Mouse (Mus musculus): ENCODE results near the gene Theg. TPM values are rescaled to one million over a fixed set of nuclear protein-coding genes. Genes with fewer than 3 reads are reported as not detected.

Theg gene
- polyA plus RNA-seq, 1 experiment from 2014 or later, result not detected

DNA sequence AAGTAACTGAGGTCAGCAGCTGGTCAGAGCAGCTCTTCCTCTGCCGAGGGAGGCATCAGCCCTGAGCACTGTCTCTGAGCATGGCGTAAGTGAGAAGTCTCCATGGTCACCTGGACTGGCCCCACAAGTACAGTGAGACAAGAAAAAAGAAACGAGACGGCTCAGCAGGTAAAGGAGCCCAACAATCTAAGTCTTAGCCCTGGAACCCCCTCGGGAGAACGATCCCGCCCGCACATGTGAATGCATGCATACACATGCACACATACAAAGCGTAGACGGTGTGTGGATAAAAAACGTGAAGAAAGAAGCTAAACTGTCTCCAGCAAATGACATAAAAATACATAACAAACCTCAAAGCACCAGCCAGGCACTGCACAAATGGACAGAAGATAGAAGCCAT is 40.6 kb downstream of the Theg start:
- DNase-seq (ENCODE audit: low spot score, missing footprints) (no peak), ATAC-seq (ENCODE audit: low FRiP score) (no peak)
- H3K4me3 ChIP-seq (ENCODE audit: low read depth, low read length), result no peak overlapping the region
- WGBS, result 92% methylated on average over 11 of the region's 11 CpGs
- H3K9me3 ChIP-seq (ENCODE audit: control insufficient read depth, low read length), result no peaks in the 10 kb centered on the region
- no peak overlapping the region for H3K27ac ChIP-seq (ENCODE audit: low read depth, low read length)
- H3K4me2 ChIP-seq, result no peak overlapping the region
- no peak overlapping the region for H3K9ac ChIP-seq (ENCODE audit: low read length)
- H3K27me3 ChIP-seq (ENCODE audit: control insufficient read depth, insufficient read depth, low read length), result no peaks in the 10 kb centered on the region
- H3K4me1 ChIP-seq (ENCODE audit: control insufficient read depth, insufficient read depth, low read length), result no peaks in the 10 kb centered on the region
- H3K36me3 ChIP-seq (ENCODE audit: control insufficient read depth, insufficient read depth, low read length), result peaks cover 41% of the 10 kb centered on the region

DNA sequence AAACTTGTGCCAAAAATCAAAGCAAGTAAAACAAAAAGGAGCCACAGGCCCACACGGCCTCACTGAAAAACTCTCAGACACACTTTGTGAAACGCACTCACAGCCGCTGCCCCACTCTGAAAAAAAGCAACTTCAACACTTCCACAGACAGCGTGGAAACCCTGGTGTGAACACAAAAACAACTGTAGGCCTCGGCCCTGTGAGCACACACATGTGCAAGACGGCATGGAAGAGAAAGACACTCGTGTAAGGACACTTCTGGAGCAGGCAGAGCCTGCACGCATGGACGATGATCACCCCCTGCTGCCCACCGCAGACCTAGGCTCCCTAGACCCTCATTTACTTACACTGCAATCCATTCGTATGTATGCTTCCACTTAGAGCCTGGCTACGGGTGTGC is 41.2 kb downstream of the Theg start:
- 88% methylated on average over 12 of the region's 12 CpGs for WGBS

DNA sequence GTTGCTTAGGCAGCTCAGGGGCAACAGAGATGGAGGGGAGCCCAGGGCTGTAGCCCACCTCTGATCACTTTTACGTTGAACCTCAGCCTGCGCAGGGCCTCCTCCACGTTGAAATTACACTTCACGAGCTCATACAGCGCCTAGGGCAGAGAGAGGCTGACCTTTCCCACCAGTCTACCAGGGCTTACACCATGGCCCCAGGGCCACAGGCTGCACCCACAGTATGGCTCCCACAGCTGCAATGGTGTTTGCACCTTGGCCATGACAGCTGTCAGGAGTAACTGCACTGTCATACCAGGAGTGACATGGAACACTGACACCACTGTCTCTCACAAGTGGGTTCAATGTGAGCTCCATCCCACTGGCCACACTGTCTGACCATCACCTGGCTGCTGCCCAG is 42.5 kb downstream of the Theg start:
- Histone ChIP-seq H3K4me1 (ENCODE audit: control insufficient read depth, insufficient read depth, low read length) (no peaks in the 10 kb centered on the region), H3K36me3 (ENCODE audit: control insufficient read depth, insufficient read depth, low read length) (peaks cover 50% of the 10 kb centered on the region), H3K4me2 (no peak overlapping the region), H3K4me3 (ENCODE audit: low read depth, low read length) (no peak overlapping the region), H3K27ac (ENCODE audit: low read depth, low read length) (no peak overlapping the region), H3K9me3 (ENCODE audit: control insufficient read depth, low read length) (no peaks in the 10 kb centered on the region), H3K9ac (ENCODE audit: low read length) (no peak overlapping the region; the same call in 1 of the 2 replicates), H3K27me3 (ENCODE audit: control insufficient read depth, insufficient read depth, low read length) (no peaks in the 10 kb centered on the region)
- ATAC-seq (ENCODE audit: low FRiP score) (no peak), DNase-seq (ENCODE audit: low spot score, missing footprints) (no peak)
- WGBS, result 91% methylated on average over 5 of the region's 5 CpGs

More for the DNA sequence above, 41.2 kb downstream of the Theg start:
- H3K27me3 ChIP-seq (ENCODE audit: control insufficient read depth, insufficient read depth, low read length), result no peaks in the 10 kb centered on the region
- H3K4me2 ChIP-seq, result no peak overlapping the region
- H3K9me3 ChIP-seq (ENCODE audit: control insufficient read depth, low read length), result no peaks in the 10 kb centered on the region
- peaks cover 41% of the 10 kb centered on the region for H3K36me3 ChIP-seq (ENCODE audit: control insufficient read depth, insufficient read depth, low read length)
- DNase-seq (ENCODE audit: low spot score, missing footprints), result no peak
- H3K4me1 ChIP-seq (ENCODE audit: control insufficient read depth, insufficient read depth, low read length), result no peaks in the 10 kb centered on the region
- H3K27ac ChIP-seq (ENCODE audit: low read depth, low read length), result no peak overlapping the region
- no peak overlapping the region for H3K9ac ChIP-seq (ENCODE audit: low read length)
- no peak for ATAC-seq (ENCODE audit: low FRiP score)
- H3K4me3 ChIP-seq (ENCODE audit: low read depth, low read length), result no peak overlapping the region

- WGBS, result 89% methylated on average over 9 of the region's 9 CpGs
- H3K27ac ChIP-seq (ENCODE audit: low read depth, low read length), result no peak overlapping the region
- H3K9me3 ChIP-seq (ENCODE audit: control insufficient read depth, low read length), result no peaks in the 10 kb centered on the region
- H3K27me3 ChIP-seq (ENCODE audit: control insufficient read depth, insufficient read depth, low read length), result no peaks in the 10 kb centered on the region
- H3K36me3 ChIP-seq (ENCODE audit: control insufficient read depth, insufficient read depth, low read length), result peaks cover 45% of the 10 kb centered on the region
- ATAC-seq (ENCODE audit: low FRiP score), result no peak
- H3K4me2 ChIP-seq, result no peak overlapping the region
- H3K9ac ChIP-seq (ENCODE audit: low read length), result no peak overlapping the region
- DNase-seq (ENCODE audit: low spot score, missing footprints), result no peak
- no peaks in the 10 kb centered on the region for H3K4me1 ChIP-seq (ENCODE audit: control insufficient read depth, insufficient read depth, low read length)
- no peak overlapping the region for H3K4me3 ChIP-seq (ENCODE audit: low read depth, low read length)
Observed at GRCm38 (mm10) chr10:79543884-79544597, 43.1 kb downstream of the Theg start.

DNA sequence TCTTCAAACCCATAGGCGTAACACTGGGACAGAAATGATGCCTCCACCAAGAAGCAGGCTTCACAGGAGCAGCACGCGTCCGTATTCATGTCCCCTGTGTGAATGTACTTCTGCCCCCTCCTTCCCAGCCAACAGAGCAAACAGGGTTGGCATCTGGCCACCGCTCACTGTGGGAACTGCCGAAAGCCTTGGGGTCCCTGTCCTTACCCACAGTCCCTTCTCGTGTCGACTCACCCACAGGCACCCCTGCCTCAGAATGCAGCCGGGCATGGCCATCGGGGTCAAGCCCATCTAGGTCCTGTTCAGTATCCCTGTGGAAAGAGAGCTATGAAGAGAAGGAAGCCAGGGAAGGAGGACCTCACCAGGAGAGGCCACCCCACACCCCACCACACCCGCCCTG is 45.0 kb downstream of the Theg start:
- WGBS, result 96% methylated on average over 11 of the region's 11 CpGs
- H3K9ac ChIP-seq (ENCODE audit: low read length), result no peak overlapping the region
- DNase-seq (ENCODE audit: low spot score, missing footprints) (no peak), ATAC-seq (ENCODE audit: low FRiP score) (no peak)
- peaks cover 31% of the 10 kb centered on the region for H3K36me3 ChIP-seq (ENCODE audit: control insufficient read depth, insufficient read depth, low read length)
- no peak overlapping the region for H3K27ac ChIP-seq (ENCODE audit: low read depth, low read length)
- no peaks in the 10 kb centered on the region for H3K4me1 ChIP-seq (ENCODE audit: control insufficient read depth, insufficient read depth, low read length)
- no peaks in the 10 kb centered on the region for H3K27me3 ChIP-seq (ENCODE audit: control insufficient read depth, insufficient read depth, low read length)
- H3K4me2 ChIP-seq, result no peak overlapping the region
- no peak overlapping the region for H3K4me3 ChIP-seq (ENCODE audit: low read depth, low read length)
- H3K9me3 ChIP-seq (ENCODE audit: control insufficient read depth, low read length), result no peaks in the 10 kb centered on the region

GRCm38 (mm10) chr10:79541522-79541921 is 45.6 kb downstream of the Theg start:
- H3K27me3 ChIP-seq (ENCODE audit: control insufficient read depth, insufficient read depth, low read length), result no peaks in the 10 kb centered on the region
- H3K9ac ChIP-seq (ENCODE audit: low read length), result no peak overlapping the region
- DNase-seq (ENCODE audit: low spot score, missing footprints) (no peak), ATAC-seq (ENCODE audit: low FRiP score) (no peak)
- H3K4me2 ChIP-seq, result no peak overlapping the region
- 72% methylated on average over 15 of the region's 15 CpGs for WGBS
- H3K9me3 ChIP-seq (ENCODE audit: control insufficient read depth, low read length), result no peaks in the 10 kb centered on the region
- no peak overlapping the region for H3K27ac ChIP-seq (ENCODE audit: low read depth, low read length)
- peaks cover 29% of the 10 kb centered on the region for H3K36me3 ChIP-seq (ENCODE audit: control insufficient read depth, insufficient read depth, low read length)
- H3K4me3 ChIP-seq (ENCODE audit: low read depth, low read length), result no peak overlapping the region
- no peaks in the 10 kb centered on the region for H3K4me1 ChIP-seq (ENCODE audit: control insufficient read depth, insufficient read depth, low read length)

DNA sequence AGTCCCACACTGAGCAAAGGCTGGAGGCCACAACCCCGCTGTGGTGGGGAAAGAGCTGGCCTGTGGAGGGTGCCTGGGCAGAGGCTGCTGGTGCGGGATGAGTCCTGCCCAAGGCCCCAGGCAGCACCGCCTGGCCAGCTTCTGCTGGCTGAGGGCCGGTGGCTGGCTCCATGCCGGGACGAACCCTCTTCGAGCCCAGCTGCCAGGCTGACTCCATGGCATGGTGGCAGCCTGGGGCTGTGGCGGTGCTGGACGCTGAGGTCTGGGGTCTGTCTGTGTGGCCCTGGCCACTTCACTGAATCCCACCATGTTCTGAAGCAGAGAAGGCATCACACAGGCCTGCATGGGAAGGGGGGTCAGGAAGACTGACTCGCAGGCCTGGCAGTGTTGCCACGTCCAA is 46.4 kb downstream of the Theg start:
- DNase-seq (ENCODE audit: low spot score, missing footprints) (no peak), ATAC-seq (ENCODE audit: low FRiP score) (no peak)
- H3K4me1 ChIP-seq (ENCODE audit: control insufficient read depth, insufficient read depth, low read length), result no peaks in the 10 kb centered on the region
- H3K27me3 ChIP-seq (ENCODE audit: control insufficient read depth, insufficient read depth, low read length), result no peaks in the 10 kb centered on the region
- H3K36me3 ChIP-seq (ENCODE audit: control insufficient read depth, insufficient read depth, low read length), result peaks cover 29% of the 10 kb centered on the region
- H3K4me3 ChIP-seq (ENCODE audit: low read depth, low read length), result no peak overlapping the region
- H3K9ac ChIP-seq (ENCODE audit: low read length), result no peak overlapping the region
- H3K27ac ChIP-seq (ENCODE audit: low read depth, low read length), result no peak overlapping the region
- WGBS, result 96% methylated on average over 11 of the region's 11 CpGs
- no peaks in the 10 kb centered on the region for H3K9me3 ChIP-seq (ENCODE audit: control insufficient read depth, low read length)
- no peak overlapping the region for H3K4me2 ChIP-seq

DNA sequence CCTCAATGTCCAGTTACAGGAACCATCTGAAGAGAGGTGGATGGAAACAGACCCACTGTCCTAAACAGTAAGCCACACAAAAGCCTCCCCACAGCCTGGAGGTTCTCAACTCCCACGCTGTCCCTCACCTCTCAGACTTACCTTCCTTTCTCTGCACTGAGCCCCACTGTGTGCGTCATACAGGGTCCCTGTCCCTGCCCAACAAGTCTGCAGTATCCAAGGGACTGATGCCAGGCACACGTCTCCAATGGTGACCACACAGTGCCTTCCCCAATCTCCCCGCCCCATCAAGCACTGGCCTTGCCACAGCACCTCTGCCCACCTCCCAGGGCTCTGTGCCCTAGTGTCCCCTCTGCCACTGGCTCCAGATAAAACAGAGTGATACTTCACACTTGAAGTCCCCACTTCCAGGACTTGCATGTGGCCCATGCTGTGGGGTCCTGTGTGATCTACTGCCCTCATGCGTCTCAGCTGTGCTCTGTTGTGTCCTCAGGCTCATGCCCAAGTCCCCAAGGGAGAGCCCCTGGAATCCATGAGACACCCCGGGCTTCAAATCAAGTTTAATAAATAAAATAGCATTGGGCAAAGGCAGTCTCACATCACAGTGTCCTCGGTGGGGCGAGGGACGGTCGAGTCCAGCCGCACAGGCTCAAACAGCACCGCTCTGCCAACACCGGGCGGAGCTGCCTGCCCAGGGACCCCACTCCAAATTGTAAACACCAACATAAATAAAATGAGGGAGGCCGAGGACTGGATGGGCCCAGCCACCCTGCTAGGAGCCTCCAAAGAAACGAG is 47.2 kb downstream of the Theg start:
- Histone ChIP-seq H3K4me1 (ENCODE audit: control insufficient read depth, insufficient read depth, low read length) (no peaks in the 10 kb centered on the region), H3K9ac (ENCODE audit: low read length) (no peak overlapping the region), H3K27me3 (ENCODE audit: control insufficient read depth, insufficient read depth, low read length) (no peaks in the 10 kb centered on the region), H3K36me3 (ENCODE audit: control insufficient read depth, insufficient read depth, low read length) (peaks cover 27% of the 10 kb centered on the region), H3K9me3 (ENCODE audit: control insufficient read depth, low read length) (no peaks in the 10 kb centered on the region), H3K4me2 (no peak overlapping the region), H3K27ac (ENCODE audit: low read depth, low read length) (no peak overlapping the region), H3K4me3 (ENCODE audit: low read depth, low read length) (no peak overlapping the region)
- ATAC-seq (ENCODE audit: low FRiP score), result no peak
- DNase-seq (ENCODE audit: low spot score, missing footprints), result no peak
- 91% methylated on average over 16 of the region's 16 CpGs for WGBS

DNA sequence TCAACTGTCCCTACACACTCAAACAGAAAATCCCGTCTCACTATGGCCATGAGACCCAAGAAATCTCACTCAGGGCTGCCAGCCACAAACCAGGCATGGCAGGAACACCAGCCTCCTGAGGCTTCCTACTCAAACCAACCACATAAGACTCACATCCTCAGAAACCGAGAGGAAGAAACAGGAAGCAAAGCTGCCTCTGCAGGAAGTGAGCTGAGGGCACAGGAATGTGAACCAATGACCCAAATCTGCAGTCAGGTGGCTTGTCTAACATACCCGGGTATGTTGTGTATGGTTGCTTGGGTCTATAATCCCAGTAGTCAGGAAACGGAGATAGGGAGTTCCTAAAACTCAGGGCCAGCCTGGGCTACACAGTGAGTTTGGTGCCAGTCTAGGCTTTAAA is 48.3 kb downstream of the Theg start:
- Histone ChIP-seq H3K27me3 (ENCODE audit: control insufficient read depth, insufficient read depth, low read length) (no peaks in the 10 kb centered on the region), H3K36me3 (ENCODE audit: control insufficient read depth, insufficient read depth, low read length) (peaks cover 18% of the 10 kb centered on the region), H3K4me1 (ENCODE audit: control insufficient read depth, insufficient read depth, low read length) (0 out of 2 replicates have a peak, but pooled peaks cover under 1% of the 10 kb centered on the region), H3K4me3 (ENCODE audit: low read depth, low read length) (no peak overlapping the region), H3K27ac (ENCODE audit: low read depth, low read length) (no peak overlapping the region), H3K9ac (ENCODE audit: low read length) (no peak overlapping the region), H3K4me2 (no peak overlapping the region), H3K9me3 (ENCODE audit: control insufficient read depth, low read length) (no peaks in the 10 kb centered on the region)
- WGBS, result 76% methylated on average over 4 of the region's 4 CpGs
- ATAC-seq (ENCODE audit: low FRiP score) (no peak), DNase-seq (ENCODE audit: low spot score, missing footprints) (no peak)
